Mouse (Mus musculus) stomach, embryonic 14.5 days (tissue): Measurements from ENCODE around the gene Vps37d. TPM values are rescaled to one million over a fixed set of nuclear protein-coding genes. Genes with fewer than 3 reads are reported as not detected.

Source experiments
- ATAC-seq: fragments of 200-750 bp; cut with Nextera tagmentation; 2 replicates; pipeline ENCODE4 v1.8.0; 2017; ENCODE audit warnings: low read depth, moderate TSS enrichment; ENCODE audit not compliant: insufficient number of reproducible peaks, insufficient read depth, low FRiP score
- H3K27ac ChIP-seq: fragments of 300-500 bp; sonication (generic); 2 replicates; pipeline ENCODE4 v1.5.1; 2014; ENCODE audit warnings: mild to moderate bottlenecking, low read length, moderate library complexity, mixed read lengths
- H3K27me3 ChIP-seq: fragments of 300-500 bp; sonication (generic); 2 replicates; pipeline ENCODE4 v1.6.1; 2014; ENCODE audit warnings: low read length, control low read depth, mixed read lengths; ENCODE audit not compliant: control insufficient read depth, insufficient read depth
- H3K36me3 ChIP-seq: fragments of 300-500 bp; sonication (generic); 2 replicates; pipeline ENCODE4 v1.6.1; 2014; ENCODE audit warnings: mild to moderate bottlenecking, control low read depth, low read length, moderate library complexity, mixed read lengths; ENCODE audit not compliant: control insufficient read depth, insufficient read depth
- H3K4me1 ChIP-seq: fragments of 300-500 bp; sonication (generic); 2 replicates; pipeline ENCODE4 v1.6.1; 2014; ENCODE audit warnings: low read length, control low read depth, mixed read lengths; ENCODE audit not compliant: control insufficient read depth, insufficient read depth
- H3K4me2 ChIP-seq: fragments of 300-500 bp; sonication (generic); replicated peaks from 2 replicates; pipeline ENCODE4 v1.6.1; 2014; ENCODE audit warnings: low read depth, low read length, control low read depth
- H3K4me3 ChIP-seq: fragments of 300-500 bp; sonication (generic); 2 replicates; pipeline ENCODE4 v1.5.1; 2014; ENCODE audit warnings: low read depth, low read length, control low read depth
- H3K9ac ChIP-seq: fragments of 300-500 bp; sonication (generic); replicated peaks from 2 replicates; pipeline ENCODE4 v1.6.1; 2014; ENCODE audit warnings: low read depth, mild to moderate bottlenecking, control low read depth, low read length, moderate library complexity, mixed read lengths
- H3K9me3 ChIP-seq: fragments of 300-500 bp; sonication (generic); 2 replicates; pipeline ENCODE4 v1.6.1; 2016; ENCODE audit warnings: low read depth, low read length, control low read depth; ENCODE audit not compliant: control insufficient read depth
- WGBS: fragments of 180-500 bp; shearing (Covaris S2); extraction: QIAGEN DNeasy Blood & Tissue Kit; methylation state at CpG from one replicate; pipeline ENCODE4 v1.1.7; 2014; 5-methylcytosine and 5-hydroxymethylcytosine counted together
- polyA plus RNA-seq: library from polyadenylated mRNA; unstranded; fragments of >200 nt; fragmentation: Nextera tagmentation; extraction: Ambion mirVana; gene quantifications from 2 replicates; pipeline ENCODE4 v1.2.1, GENCODE M21; 2014

Vps37d gene
- polyA plus RNA-seq, 1 experiment from 2014 or later: 7.2 TPM

DNA sequence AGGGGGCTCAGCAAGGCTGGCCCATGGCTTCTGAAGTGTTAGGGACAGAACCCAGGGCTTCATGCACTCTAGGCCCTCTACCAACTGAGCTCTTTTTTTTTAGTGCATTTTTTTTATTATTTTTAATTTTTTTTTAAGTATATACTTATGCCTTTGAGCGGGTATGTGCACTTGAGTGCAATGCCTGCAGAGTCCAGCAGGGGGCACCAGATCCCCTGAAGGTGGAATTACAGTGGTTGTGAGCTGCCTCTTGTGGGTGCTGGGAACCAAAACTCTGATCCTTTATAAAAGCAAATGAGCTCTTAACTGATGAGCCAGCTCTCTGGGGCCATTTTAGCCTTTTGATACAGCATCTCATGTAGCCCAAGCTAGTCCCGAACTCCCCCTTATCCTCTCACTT, 43.5 kb downstream of the Vps37d start:
- H3K9me3 ChIP-seq: peaks cover 3% of the 10 kb centered on the region; the same call in 1 of the 2 replicates
- no peak overlapping the region for H3K9ac ChIP-seq
- no peaks in the 10 kb centered on the region for H3K36me3 ChIP-seq
- no peaks in the 10 kb centered on the region for H3K27me3 ChIP-seq
- no peak for ATAC-seq
- H3K4me1 ChIP-seq: peaks cover 3% of the 10 kb centered on the region; the same call in 1 of the 2 replicates
- no peak overlapping the region for H3K4me3 ChIP-seq
- whole genome bisulfite sequencing: 100% methylated on average over 2 of the region's 2 CpGs
- no peak overlapping the region for H3K27ac ChIP-seq
- no peak overlapping the region for H3K4me2 ChIP-seq

DNA sequence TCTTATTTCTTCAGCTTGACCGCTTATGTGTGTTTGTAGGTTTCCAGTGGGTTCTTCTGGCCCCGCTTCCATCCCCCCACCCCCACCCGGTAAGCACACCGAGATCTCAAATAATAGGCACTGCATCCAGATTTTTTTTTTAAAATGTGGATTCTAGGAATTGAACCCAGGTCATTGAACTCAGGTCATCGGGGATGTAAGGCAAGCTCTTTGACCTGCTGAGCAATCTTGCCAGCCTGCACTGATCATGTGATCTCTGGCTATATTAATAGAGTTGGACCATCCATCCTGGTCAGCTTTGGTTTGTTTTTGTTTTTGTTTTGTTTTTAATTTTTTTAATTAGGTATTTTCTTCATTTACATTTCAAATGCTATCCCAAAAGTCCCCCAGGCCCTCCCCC, 45.5 kb downstream of the Vps37d start:
- Histone ChIP-seq H3K4me1 (peaks cover 15% of the 10 kb centered on the region), H3K36me3 (no peaks in the 10 kb centered on the region), H3K9me3 (peaks cover 3% of the 10 kb centered on the region; the same call in 1 of the 2 replicates), H3K9ac (no peak overlapping the region), H3K4me3 (no peak overlapping the region), H3K4me2 (no peak overlapping the region), H3K27me3 (no peaks in the 10 kb centered on the region), H3K27ac (no peak overlapping the region)
- no peak for ATAC-seq
- WGBS: 85% methylated on average over 5 of the region's 5 CpGs

GRCm38 (mm10) chr5:135029007-135029854, 48.8 kb downstream of the Vps37d start:
- 30% methylated on average over 18 of the region's 18 CpGs for WGBS
- no peak; the same call in 1 of the 2 replicates for ATAC-seq
- Histone ChIP-seq H3K9ac (no peak overlapping the region), H3K27ac (peak overlapping the region; percentile 49; the same call in 1 of the 2 replicates), H3K9me3 (peaks cover 2% of the 10 kb centered on the region; the same call in 1 of the 2 replicates), H3K4me1 (peaks cover 32% of the 10 kb centered on the region), H3K4me3 (no peak overlapping the region), H3K27me3 (no peaks in the 10 kb centered on the region), H3K4me2 (peak overlapping the region; percentile 3; the same call in 1 of the 2 replicates), H3K36me3 (no peaks in the 10 kb centered on the region)

DNA sequence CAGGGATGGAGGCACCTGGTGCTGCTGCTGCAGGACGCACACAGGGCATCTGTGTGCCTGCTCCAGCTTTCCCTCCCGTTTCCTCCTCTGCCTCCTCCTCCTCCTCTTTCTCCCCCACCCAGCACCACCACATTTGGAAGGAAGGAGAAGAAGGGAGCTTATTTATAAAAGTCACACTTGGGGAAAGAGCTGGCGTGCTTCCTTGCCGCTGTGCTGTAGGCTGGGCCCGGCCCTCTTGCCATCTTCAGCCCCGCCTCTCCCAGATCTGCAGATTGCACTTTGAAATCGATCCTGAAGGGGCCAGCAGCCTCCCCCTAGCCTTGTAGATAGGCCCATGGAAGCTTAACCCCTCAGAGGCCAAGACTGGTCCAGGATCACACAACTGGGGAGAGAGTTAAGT, 52.2 kb downstream of the Vps37d start:
- no peak for ATAC-seq
- Histone ChIP-seq H3K4me1 (peaks cover 36% of the 10 kb centered on the region), H3K27me3 (no peaks in the 10 kb centered on the region), H3K9ac (peak overlapping the region; percentile 18; the same call in 1 of the 2 replicates), H3K9me3 (no peaks in the 10 kb centered on the region), H3K4me2 (peak overlapping the region; percentile 26), H3K27ac (no peak overlapping the region), H3K36me3 (no peaks in the 10 kb centered on the region), H3K4me3 (no peak overlapping the region)
- 6% methylated on average over 7 of the region's 7 CpGs for WGBS

- WGBS: 40% methylated on average over 11 of the region's 11 CpGs
- no peak for ATAC-seq
- Histone ChIP-seq H3K4me1 (peaks cover 36% of the 10 kb centered on the region), H3K4me2 (peak overlapping the region; percentile 99), H3K4me3 (peak overlapping the region; percentile 84; the same call in 1 of the 2 replicates), H3K27ac (no peak overlapping the region), H3K9me3 (no peaks in the 10 kb centered on the region), H3K9ac (no peak overlapping the region), H3K36me3 (no peaks in the 10 kb centered on the region), H3K27me3 (no peaks in the 10 kb centered on the region)
These were observed 53.3 kb downstream of the Vps37d start for GRCm38 (mm10) chr5:135024665-135025224.

DNA sequence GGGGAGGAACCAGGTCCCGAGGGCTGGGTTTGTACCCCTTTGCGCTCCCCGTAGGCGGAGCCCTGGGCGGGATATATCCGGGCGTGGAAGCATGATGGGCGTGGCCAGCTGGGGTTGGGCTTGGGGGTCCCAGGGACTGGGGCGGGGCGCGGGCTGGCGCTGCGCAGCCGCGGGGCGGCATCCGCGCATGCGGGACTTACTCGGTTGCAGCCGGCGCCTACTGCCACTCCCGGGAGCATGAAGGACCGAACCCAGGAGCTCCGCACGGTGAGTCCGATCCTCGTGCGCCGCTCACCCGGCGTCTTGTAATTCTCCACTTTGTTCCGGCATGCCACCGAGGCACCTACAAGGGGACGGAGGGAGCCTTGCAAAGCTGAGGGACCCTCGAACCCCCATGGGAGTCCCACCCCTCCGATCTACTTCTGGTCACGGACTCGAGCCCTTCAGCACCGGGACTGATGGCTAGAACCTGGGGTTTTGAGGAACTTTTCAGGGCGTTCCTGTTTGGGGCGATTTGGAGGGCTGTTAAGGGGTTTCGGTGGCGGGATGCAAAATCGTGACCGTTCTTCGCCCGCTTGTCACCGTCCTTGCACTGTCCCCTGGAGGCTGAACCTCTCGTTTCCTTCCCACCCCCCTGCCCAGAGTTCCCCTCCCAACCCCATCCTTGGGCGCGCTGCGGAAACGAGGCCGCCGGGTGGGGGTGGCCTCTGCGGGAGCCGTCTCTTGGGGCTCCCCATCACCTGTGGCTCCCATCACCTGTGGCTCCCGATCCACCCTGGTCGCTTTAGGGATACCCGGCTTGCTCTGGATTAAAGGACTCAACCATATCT, 54.5 kb downstream of the Vps37d start, which contains the start of gene Stx1a:
Stx1a (plus strand) TSS at position 139 of the 830 bp plus-strand sequence.
- no peaks in the 10 kb centered on the region for H3K27me3 ChIP-seq
- H3K4me2 ChIP-seq: peak within 1 kb of the TSS; percentile 99
- no peak within 1 kb of the TSS for H3K27ac ChIP-seq
- H3K9me3 ChIP-seq: no peaks in the 10 kb centered on the region
- WGBS: under 1% methylated on average over 61 of the region's 61 CpGs
- H3K4me3 ChIP-seq: peak within 1 kb of the TSS; percentile 84
- H3K4me1 ChIP-seq: peaks cover 27% of the 10 kb centered on the region
- no peaks in the 10 kb centered on the region for H3K36me3 ChIP-seq
- ATAC-seq: peak; percentile 92
- peak within 1 kb of the TSS; percentile 60 for H3K9ac ChIP-seq
